Mouse (Mus musculus) CD8-positive naive resting alpha-beta T cell, adult 2 months (primary cell): ENCODE results near the gene Gm17545.
"Not testable (repeated sequence)": the region's sequence is repeated elsewhere in the genome, so short reads cannot be mapped to it uniquely, and the experiment has no call there.

Experiments used
- DNase-seq, 2 experiments: peaks; one replicate each; pipeline ENCODE4 v3.0.0; 2022; ENCODE audit warnings: low read depth in 2 of 2, low spot score in 2 of 2

The Gm17545 gene

GRCm38 (mm10) chr9:22453990-22454389 is at the start of gene Gm17545:
Gm17545 (plus strand) TSS chr9:22454290.
- not testable (repeated sequence) for DNase-seq

DNA sequence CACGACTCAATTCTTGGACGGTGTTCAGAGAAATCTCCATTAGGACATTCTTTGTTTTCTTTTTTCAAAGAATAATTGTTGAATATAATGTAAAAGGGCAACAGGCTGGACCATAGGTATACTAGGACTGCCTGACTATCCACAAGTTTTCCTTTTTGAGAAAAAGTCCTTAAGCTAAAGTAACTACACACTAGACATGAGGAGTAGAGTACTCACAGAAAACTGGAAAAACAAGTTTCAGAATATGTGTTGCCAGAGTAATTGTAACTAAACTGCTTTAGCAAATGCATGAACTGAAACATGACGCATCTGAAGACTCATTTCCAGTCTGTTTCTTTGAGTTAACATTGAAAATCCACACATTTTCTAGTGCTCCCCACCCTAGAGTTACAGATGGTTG is 48.7 kb upstream of the Gm17545 start:
- no peak for DNase-seq

DNA sequence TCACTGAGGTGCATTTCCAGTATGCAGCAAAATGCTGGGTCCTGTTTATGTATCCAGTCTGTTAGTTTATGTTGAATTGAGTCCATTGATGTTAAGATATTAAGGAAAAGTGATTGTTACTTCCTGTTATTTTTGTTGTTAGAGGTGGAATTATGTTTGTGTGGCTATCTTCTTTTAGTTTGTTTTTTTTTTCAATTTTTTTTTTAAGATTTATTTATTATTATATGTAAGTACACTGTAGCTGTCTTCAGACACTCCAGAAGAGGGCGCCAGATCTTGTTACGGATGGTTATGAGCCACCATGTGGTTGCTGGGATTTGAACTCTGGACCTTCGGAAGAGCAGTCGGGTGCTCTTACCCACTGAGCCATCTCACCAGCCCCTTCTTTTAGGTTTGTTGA is 46.5 kb upstream of the Gm17545 start:
- not testable (repeated sequence) for DNase-seq

DNA sequence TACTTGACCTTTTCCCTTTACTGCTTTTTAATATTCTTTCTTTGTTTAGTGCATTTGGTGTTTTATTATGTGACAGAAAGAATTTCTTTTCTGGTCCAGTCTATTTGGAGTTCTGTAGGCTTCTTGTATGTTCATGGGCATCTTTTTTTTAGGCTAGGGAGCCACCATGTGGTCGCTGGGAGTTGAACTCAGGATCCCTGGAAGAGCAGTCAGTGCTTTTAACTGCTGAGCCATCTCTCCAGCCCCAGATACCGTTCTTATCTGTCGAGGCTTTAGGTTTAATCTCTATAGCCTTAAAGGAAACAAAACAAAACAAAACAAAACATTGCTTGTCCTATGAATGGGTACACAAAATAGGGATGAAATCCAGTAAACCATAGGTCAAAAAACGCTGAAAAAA is 45.7 kb upstream of the Gm17545 start:
- DNase-seq: not testable (repeated sequence)

DNA sequence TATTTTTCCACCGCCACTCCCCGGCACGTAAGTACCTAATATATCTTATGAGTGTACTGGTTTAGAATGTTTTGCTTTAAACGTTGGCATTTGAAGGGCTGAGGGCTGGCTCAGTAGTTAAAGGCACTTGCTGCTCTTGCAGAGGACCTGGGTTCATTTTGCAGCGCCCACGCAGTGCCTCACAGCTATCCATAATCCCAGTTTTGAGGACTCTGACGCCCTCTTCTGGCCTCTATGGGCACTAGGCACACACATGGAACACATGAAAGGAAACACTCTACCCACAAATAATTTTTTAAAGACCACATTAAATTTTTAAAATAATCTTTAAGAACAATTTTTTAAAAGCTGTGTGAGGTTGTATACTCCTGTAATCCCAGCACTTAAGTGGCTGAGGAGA is 44.6 kb upstream of the Gm17545 start:
- DNase-seq: no peak

DNA sequence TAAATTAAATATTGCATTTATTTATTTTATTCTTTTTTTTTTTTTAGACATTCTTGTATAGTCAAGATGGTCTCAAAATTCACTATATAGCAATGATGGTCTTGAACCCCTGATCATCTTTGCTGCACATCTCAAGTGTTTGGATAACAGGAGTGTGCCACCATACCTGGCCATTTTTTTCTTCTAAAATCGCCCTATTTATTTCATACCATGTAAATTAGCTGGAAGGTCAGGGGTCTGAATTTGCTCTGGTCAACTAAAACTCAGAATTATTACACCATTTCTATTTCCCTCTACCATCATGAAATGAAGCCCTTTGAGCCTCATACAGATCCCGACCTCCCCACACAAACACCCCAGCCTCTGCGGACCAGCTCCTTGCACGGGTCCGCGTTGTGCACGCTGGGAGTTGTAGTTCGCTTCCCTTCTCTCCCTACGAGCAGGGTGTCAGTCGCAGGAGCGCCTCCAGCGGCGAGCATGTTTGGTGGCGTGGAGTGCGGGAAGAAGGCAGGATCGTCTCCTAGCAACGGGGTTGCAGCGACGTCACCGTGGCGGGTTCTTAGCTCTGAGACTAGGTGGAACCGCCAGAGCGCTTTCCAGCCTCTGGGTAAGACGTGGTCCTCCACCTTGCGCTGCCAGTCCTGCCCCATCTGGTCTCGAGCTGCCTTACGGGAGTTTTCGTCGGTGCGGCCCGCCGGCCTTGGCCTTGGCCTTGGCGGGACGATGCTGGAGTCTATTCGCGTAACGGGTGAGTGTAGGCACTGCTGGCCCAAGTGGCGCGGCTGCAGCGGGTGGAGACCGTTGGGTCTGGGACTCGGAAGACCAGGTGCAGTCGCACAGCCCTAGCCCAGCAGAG is 42.9 kb upstream of the Gm17545 start, which contains the start of gene 9530077C05Rik:
TSS of gene 9530077C05Rik (plus strand) at position 512 of the 856 bp plus-strand sequence.
- peak; percentile 85 to 92 for DNase-seq

DNA sequence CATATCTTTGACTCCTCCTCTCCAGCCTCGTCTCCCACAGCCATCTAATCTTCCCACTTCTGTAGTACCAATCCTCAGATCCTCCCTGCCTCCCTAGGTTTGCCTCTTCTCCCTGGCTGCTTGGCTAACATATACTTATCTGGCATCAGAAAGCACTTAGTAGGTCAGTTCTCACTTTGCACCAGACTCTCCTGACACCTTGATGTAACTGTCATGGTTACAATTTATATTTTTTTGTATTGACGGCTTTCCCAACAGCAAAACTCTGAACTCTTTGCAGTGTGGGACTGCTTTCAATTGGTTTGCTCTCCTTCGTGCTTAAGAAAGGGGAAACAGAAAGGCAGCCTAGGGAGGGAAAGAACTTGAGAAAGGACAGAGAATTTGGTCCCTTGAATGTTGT is 37.9 kb upstream of the Gm17545 start:
- no peak for DNase-seq

DNA sequence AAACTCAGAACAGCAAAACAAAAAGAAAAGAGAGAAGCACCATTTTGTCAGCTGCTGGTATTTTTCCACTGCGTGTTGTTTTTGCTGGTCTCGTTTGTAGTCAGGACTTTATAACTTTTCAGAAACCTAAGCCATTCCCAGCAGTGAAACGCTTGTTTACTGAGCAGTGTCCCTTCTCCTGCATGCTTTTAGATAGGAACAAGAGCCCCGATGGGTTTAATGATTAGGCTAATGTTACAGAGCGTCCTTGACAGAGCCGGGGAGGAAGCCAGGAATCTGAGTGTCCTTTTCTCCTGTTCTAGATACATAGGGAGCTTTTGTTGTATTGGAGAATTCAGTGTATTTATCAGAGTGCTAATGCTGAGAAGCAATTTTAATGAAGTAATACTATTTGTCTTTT is 36.5 kb upstream of the Gm17545 start:
- DNase-seq: no peak

- no peak for DNase-seq
Observed at GRCm38 (mm10) chr9:22419877-22420276, 34.2 kb upstream of the Gm17545 start.

- DNase-seq: no peak
Observed at GRCm38 (mm10) chr9:22420491-22420890, 33.6 kb upstream of the Gm17545 start.

DNA sequence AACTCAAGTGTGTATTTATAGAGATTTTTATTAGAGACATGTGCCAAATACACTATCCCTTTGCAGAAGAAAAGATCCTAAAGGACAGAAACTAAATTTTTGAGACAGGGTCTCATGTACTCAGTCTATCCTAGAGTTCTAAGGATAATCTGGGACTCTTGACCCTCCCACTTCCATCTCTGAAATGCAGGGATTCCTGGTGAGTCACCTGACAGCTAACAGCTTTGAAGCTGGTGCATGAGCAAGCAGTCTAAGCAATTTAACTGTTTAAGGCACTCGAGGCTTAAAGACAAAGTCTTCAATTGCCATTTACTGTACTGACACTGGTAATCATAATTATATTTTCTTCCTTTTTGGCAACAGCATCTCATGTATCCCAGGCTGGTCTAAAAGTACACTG is 31.5 kb upstream of the Gm17545 start:
- DNase-seq: no peak

- DNase-seq: no peak
Observed at GRCm38 (mm10) chr9:22423507-22423906, 30.6 kb upstream of the Gm17545 start.

GRCm38 (mm10) chr9:22424196-22424595 is 29.9 kb upstream of the Gm17545 start:
- no peak for DNase-seq

GRCm38 (mm10) chr9:22424719-22425118 is 29.4 kb upstream of the Gm17545 start:
- no peak for DNase-seq

DNA sequence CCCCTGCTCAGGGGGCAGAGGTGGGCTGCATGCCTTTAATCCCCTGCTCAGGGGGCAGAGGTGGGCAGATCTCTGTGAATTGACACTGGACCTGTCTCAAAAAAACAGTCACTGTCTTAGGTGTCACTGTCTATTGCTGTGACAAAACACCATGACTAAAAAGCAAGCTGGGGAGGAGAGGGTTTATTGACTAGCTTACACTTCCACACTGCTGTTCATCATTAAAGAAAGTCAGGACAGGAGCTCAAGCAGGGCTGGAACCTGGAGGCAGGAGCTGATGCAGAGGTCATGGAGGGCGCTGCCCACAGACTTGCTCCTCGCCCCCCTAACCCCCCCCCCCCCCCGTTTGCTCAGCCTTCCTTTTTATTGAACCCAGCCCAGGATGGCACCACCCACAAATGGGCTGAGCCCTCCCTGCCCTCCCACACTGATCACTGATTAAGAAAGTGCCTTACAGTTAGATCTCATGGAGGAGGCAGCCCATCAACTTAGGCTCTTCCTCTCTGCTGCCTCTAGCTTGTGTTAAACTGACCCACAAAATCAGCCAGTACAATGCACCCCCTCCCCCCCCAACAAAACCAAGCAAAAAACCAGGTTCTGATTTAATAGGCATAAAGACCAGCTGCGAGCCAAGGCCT is 25.9 kb upstream of the Gm17545 start:
- no peak for DNase-seq

GRCm38 (mm10) chr9:22428666-22429410 is 25.3 kb upstream of the Gm17545 start:
- DNase-seq: no peak

- peak in 1 of 2 experiments; percentile 6 for DNase-seq
Observed at GRCm38 (mm10) chr9:22429533-22430241, 24.4 kb upstream of the Gm17545 start.

GRCm38 (mm10) chr9:22430315-22430840 is 23.7 kb upstream of the Gm17545 start:
- DNase-seq: no peak

- no peak for DNase-seq
Observed at GRCm38 (mm10) chr9:22433221-22433620, 20.9 kb upstream of the Gm17545 start.

GRCm38 (mm10) chr9:22434101-22434500 is 20.0 kb upstream of the Gm17545 start:
- no peak for DNase-seq

DNA sequence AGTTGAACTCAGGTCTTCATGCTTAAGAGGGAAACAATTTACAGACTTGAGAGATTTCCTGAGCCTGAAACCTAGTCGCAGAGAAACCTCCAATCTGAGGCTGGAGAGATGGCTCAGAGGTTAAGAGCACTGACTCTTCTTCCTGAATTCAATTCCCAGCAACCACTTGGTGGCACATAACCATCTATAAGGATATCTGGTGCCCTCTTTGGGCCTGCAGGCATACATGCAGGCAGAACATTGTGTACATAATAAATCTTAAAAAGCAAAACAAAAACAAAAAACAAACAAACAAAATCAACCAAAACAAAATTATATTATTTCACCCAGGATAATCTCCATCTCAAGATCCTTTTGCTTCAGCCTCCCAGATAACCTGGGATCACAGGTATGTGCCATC is 15.3 kb upstream of the Gm17545 start:
- no peak for DNase-seq
